Mouse (Mus musculus) urinary bladder, adult 18-20 months (tissue): ENCODE measurements at regions not wholly inside any gene's neighbourhood (a gene's known extent, or its start where the extent isn't known, plus 50 kb on each side); places are given as distances from the start of the nearest gene placed in this dataset.

Experiments used
- DNase-seq, 2 experiments: peaks; one replicate each; pipeline ENCODE4 v3.0.0; 2022; ENCODE audit warnings: low spot score in 2 of 2, mixed read lengths in 2 of 2

- DNase-seq: no peak
Measured at GRCm38 (mm10) chr1:193541281-193541680, 171.2 kb upstream of the Camk1g start.

DNA sequence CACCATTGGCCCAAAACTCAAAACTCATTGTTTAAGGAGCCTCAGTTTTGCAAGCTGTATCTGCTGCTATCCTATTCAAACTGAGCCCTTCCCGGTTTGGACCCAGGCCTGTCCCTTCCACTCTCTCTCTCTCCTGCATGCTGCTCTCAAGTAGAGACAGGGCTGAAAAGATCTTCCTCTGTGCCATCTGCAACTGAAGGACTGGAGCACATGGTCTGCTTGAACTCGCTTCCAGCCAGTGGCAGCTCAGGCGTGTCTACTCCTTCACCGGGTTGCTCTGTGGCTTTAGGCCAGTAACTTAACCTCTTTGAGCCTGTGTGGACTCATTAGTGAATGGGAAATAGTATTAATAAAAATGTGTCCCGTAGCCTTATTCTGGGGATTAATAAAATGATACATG lies 170.4 kb upstream of the Camk1g start:
- no peak for DNase-seq

DNA sequence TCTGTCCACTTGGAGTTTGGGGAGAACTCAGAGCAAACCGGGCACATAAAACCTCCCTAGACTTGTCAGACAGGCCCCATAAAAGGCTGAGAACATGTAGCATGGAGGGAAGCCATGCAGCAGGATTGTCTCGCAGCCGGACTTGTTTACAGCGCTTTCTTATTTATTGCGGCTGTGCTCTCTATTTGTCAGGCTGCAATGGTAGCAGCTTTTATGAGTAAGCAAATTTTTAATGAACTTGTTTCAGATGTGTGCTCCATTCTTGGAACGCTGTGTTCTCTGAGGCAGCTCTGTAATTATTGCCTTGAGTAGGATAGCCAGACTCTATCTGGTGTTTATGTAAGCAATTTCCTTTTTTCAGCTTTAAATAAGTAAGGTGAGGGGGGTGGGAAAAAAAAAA lies 169.2 kb upstream of the Camk1g start:
- DNase-seq: no peak

DNA sequence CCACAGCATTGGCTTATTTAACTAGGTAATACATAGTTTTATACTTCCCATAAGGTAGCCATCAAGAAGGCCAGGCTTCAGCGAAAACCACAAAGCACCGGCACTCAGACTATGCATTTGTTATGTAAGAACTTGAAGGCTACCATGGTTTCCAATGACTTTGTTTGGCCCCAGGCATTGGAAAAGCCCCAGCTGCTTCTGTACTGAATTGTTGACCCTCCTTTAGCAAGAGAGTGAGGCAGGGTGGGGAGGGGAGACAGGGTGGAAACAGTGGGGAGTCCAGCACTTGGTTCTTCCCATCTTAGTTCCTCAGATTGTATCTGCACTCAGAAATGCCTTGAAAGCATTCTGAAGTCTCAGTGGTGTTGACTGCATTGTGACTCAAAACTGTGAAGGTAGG lies 168.3 kb upstream of the Camk1g start:
- no peak for DNase-seq

DNA sequence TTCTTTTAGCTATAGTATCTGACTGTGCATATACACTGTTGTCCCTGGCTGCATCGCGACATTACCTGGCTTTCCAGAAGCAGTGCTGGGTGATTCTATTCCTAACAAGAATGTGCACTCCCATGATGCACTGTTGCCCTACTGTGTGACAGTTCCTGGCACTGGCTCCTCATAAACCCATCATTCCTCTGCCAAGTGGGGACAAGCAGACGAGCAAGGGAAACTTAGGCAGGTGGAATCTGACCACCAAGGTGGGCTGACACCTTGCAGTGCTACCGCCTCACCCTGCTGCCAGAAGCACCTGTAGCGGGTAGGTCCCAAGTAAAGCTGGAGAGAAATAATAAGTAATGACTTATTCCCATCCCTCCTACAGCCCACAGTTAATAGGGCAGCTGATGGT lies 167.5 kb upstream of the Camk1g start:
- DNase-seq: no peak

DNA sequence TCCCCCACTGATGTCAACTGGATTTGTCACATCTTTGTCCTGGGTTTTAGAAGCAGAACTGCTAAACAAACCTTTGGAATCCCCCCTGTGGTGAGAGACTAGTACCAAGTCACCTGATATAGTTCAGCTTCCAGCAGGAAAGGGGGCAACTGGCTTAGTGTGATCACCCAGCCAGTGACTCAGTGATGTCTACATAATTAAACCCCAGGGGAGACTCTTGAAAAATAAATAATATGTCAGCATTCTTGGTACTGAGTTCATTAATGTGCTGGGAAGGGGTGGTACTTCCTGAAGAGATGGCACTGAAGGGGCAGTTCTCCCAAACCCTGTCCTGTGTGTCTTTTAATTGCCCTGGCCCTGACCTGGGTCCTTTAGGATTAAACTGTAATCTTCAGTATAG lies 166.5 kb upstream of the Camk1g start:
- no peak for DNase-seq

- DNase-seq: no peak
Measured at GRCm38 (mm10) chr1:193534449-193534848, 164.4 kb upstream of the Camk1g start.

DNA sequence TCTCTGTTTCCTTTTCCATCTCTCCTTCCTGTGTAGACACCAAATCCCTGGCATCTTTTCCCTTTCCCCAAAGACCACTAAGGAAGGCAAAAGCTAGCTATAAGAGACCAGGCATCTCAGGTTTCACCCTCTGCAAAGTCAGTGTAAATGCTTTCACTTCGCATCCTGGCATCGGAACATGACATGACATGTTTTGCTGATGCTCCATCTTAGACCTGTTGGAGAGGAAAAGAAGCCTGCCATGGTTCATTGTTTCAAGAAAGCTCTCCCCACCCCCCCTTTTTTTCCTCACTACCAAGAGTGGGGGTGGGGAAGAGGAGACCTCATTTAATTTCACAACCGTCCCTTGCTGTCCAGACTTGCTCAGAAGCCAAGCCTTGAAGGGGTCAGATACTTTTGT lies 156.4 kb upstream of the Camk1g start:
- no peak for DNase-seq

DNA sequence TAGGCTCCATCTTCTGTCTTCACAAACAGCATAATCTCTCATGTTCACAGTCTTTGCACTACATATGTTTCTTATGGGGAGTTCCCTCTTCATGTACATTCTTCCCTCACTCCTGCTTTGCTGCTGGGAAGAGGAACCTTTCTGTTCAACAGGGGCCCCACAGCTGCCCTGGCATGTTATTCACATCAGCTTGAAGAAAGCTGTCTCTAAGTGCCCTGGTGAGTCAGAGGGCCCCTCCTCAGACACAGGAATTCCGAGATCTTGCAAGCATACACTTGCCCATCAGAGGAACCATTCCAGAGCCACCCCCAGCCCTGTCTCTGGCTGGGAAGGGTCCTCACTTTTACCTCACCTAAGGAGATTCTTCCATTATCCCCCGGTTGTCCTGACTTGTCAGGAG lies 151.9 kb upstream of the Camk1g start:
- DNase-seq: peak in 1 of 2 experiments; percentile 36

DNA sequence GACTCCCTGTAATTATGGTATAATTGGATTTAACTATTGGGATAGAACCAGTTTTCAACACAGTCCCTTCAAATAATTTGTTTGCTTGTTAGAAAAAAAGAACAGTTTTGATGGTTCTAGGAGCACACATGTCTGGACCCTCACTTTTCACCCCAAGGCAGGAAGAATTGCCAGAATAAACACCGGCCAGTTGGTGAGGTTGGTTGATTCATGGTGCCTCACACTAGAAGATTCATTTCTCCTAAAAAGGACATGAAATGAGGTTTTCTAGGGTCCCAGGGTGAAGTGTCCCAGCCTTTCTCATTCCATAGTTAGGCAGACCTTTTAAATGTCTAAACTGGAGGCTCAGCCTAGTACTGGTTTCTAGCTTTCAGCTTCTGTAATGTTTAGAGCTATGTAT lies 148.7 kb upstream of the Camk1g start:
- no peak for DNase-seq

DNA sequence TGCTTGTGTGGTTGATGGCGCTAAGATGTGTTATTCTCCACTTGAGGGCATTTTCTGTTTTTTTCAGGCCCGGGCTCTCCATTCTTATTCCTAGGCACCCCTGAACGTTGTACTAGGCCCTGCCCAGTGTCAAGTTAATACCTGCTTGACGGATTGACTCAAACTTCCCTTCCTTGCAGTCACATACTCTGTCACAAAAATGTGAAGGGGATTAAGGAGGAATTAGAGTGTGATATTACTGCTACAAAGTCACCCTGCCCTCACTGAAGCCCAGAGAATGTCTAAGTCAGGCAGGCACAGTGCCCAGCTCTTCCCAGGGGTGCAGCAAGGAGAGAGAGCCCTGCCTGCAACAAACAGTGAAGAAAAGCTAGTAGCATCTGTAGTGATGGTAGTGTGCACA lies 147.9 kb upstream of the Camk1g start:
- DNase-seq: no peak

GRCm38 (mm10) chr1:193517293-193517692 lies 147.2 kb upstream of the Camk1g start:
- no peak for DNase-seq

- DNase-seq: no peak
Measured at GRCm38 (mm10) chr1:193516395-193516794, 146.3 kb upstream of the Camk1g start.

GRCm38 (mm10) chr1:193513929-193514710 lies 144.0 kb upstream of the Camk1g start:
- DNase-seq: peak; percentile 56 to 68

GRCm38 (mm10) chr1:193510066-193510793 lies 140.1 kb upstream of the Camk1g start:
- DNase-seq: peak in 1 of 2 experiments; percentile 75

GRCm38 (mm10) chr1:193508271-193508670 lies 138.2 kb upstream of the Camk1g start:
- DNase-seq: peak in 1 of 2 experiments; percentile 69

- DNase-seq: no peak
Measured at GRCm38 (mm10) chr1:193506991-193507390, 136.9 kb upstream of the Camk1g start.

DNA sequence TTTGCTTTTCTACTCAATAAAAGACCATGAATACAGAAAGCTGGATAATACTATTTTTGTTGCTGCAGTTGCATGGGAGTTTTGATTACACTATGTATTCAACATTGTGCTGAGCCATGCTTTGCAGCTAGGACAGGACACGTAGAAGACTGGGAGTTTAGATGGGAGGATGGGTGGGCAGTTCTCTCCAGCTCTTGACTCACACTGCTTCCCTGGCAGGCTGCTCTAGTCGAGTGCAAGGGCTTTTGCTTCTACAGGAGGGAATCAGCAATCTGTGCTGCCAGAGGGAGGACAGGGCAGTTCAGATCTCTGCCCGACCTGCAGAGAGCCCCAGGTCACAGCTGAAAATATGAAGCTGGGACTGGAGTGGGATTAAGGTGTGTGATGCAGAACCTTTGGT lies 135.3 kb upstream of the Camk1g start:
- DNase-seq: no peak

- no peak for DNase-seq
Measured at GRCm38 (mm10) chr1:193504611-193505010, 134.5 kb upstream of the Camk1g start.

DNA sequence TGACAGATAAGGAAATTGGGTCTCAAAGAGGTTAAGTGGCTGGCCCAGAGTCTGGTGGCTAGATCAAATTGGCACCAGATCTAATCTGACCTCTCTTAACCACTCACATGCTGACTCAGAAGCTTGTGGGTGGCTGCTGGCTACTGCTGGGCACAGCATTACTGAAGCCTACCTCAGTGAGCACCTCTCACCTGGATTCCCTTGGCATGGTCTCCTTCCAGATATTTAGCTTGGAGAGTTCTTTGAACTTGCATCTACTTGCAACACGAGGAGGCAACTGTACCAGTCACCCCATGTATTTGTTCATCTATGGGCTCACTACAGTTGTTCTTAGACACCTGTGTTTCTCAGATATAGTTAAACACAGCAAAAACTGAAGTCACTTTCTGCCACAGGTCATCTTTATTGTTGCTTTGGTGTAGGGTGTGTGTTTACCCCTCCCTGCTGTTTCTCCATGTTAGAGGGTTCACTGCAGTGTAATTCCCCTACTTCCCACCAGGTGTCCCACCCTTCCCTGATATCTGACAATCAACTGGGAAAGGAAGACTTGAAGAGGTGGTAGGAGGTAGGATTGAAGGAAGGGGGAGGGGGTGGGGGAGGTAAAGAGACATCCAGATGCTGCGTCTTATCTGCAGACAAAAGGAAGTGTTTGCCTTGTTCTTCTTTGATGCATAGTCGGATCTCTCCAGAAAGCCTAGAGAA lies 133.7 kb upstream of the Camk1g start:
- peak in 1 of 2 experiments; percentile 37 for DNase-seq

- no peak for DNase-seq
Measured at GRCm38 (mm10) chr1:193496265-193497183, 126.4 kb upstream of the Camk1g start.
